Mouse (Mus musculus) heart, adult 18-20 months (tissue): ENCODE data around the gene Plekha3. TPM values are rescaled to one million over a fixed set of nuclear protein-coding genes. Genes with fewer than 3 reads are reported as not detected.
A peak's percentile ranks its signal among the peaks of the same experiment; 100 is the strongest.

ENCODE experiments used
- DNase-seq, 2 experiments: peaks; one replicate each; pipeline ENCODE4 v3.0.0; 2021 to 2022; ENCODE audit warnings: mixed read lengths in 1 of 2
- long read RNA-seq, 2 experiments: library from polyadenylated mRNA; stranded (forward); transcript quantifications; one replicate each; pipeline ENCODE4 v2.0.0; 2021
- total RNA-seq, 2 experiments: library from RNA; stranded (reverse); gene quantifications; 2 replicates each; pipeline ENCODE4 v1.2.3; 2021

The Plekha3 gene
- total RNA-seq: 10 to 100 TPM; 19.9 to 22.5 TPM
- long read RNA-seq, experiment 1, transcript Plekha3-201 (8 exons, 2,534 nt): major isoform, 17 of 20 reads
- long read RNA-seq, experiment 1, partial matches to known transcripts: 2 of 20 reads
- long read RNA-seq, experiment 1, other reads (novel, unspliced or antisense): 1 of 20 reads
- long read RNA-seq, experiment 2, transcript Plekha3-201 (8 exons, 2,534 nt): major isoform, 8 of 8 reads
- long read RNA-seq, experiment 2, partial matches to known transcripts: 0 of 8 reads
- long read RNA-seq, experiment 2, other reads (novel, unspliced or antisense): 0 of 8 reads

GRCm38 (mm10) chr2:76674725-76675427 lies at the start of gene Plekha3:
Plekha3 (plus strand) TSS chr2:76675281.
- peak; percentile 86 to 92 for DNase-seq

GRCm38 (mm10) chr2:76630293-76630692 lies 44.8 kb upstream of the Plekha3 start:
- DNase-seq: no peak

GRCm38 (mm10) chr2:76631600-76631999 lies 43.5 kb upstream of the Plekha3 start:
- DNase-seq: no peak

- no peak for DNase-seq
These were observed 35.4 kb upstream of the Plekha3 start for GRCm38 (mm10) chr2:76639637-76640036.

DNA sequence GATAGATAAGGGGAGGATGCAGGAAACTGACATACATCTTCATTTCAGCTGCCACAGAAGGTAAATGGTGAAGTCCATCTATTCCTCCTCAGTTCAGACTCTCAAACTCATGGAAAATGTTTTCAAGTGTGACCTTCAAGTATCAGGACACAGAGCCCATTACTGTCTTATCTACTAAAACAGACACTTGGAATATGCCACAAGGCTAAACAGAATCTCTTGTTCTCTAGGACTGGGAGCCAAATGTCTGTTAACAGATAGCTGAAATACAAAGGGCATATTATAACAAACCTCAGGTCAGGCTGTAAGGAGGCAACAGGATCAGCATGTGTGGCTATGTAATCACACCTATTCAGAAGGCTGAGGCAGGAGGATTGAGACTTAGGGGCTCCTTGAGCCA lies 31.3 kb upstream of the Plekha3 start:
- DNase-seq: no peak

- no peak for DNase-seq
These were observed 27.6 kb upstream of the Plekha3 start for GRCm38 (mm10) chr2:76647441-76647869.

GRCm38 (mm10) chr2:76647883-76648570 lies 27.1 kb upstream of the Plekha3 start, which contains the start of the genes Prkra and Pjvk:
Prkra (minus strand) TSS chr2:76648015.
Pjvk (plus strand) TSS chr2:76648476.
- DNase-seq: peak; percentile 98

DNA sequence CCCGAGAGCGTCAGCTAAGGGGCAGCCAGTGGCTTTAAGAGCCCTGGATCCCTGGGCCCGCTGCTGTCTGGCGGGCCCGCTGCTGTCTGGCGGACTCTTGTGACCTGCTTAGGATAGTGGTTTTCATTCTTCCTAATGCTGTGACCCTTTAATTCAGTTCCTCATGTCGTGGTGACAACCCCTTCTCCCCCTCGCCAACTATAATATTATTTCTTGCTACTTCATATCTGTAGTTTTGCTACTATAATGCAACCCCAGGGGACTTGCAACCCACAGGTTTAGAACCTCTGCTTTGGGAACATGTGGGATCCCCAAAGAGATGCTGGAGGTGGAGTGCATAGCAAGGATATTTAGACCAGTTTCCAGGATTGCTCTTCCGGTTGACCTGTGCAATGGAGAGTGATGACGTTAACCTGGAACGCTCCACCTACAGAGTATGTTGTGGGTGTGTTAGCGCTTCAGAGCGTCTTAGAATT lies 26.4 kb upstream of the Plekha3 start:
- DNase-seq: no peak

DNA sequence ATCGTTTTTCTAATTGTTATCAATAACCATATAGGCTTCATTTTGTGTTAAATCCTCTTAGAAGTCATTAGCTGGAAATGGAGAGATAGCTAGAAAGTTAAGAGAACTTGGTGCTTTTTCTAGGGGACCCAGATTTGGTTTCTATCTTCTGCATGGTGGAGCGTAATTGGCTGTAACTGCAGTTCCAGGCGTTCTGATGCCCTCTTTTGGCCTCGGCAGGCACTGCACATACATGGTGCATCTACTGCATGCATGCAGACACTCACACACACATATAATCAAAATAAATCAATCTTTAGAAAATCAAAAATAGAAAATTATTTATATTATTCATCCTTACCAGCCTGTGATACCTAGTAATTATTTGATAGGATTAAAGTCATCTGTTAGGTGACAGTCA lies 22.0 kb upstream of the Plekha3 start:
- DNase-seq: no peak

- no peak for DNase-seq
These were observed 20.4 kb upstream of the Plekha3 start for GRCm38 (mm10) chr2:76654646-76655045.

DNA sequence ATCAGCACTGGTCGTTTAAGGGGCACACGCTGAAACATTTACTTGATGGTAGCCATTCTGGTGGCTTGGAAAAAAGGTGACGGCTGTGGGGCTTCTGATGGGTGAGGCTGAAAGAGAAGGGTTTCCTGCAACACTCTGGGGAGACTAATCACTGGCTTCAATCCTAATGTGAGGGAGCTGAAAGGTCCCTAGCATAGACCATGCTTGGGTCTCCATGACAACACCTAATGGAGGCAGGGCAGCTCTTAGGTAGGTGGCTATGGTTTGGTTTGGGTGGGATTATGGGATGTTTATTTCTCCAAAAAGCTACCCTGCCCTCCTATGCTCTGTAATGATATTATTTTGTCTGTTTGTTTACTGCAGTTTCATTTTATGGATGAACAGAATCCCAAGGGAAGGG lies 19.6 kb upstream of the Plekha3 start:
- no peak for DNase-seq

GRCm38 (mm10) chr2:76655982-76656381 lies 19.1 kb upstream of the Plekha3 start:
- no peak for DNase-seq

DNA sequence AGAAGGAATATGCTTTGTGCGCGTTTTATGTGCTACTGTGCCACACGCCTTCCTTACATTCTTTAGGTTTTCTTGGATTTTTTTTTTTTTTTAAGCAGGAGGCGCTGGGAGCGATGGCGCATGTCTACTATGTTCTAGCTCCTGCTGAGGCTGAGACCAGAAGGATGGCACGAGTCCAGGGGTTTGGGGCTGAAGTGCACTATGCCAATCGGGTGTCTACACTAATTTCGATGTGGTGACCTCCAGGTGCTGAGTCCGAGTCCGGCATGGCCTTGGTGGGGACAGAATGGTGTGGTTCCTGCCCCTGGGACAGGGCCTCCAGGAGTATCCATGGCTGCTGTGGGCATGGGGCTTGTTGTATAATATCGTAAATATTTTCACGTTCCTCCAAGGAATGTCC lies 16.5 kb upstream of the Plekha3 start:
- no peak for DNase-seq

DNA sequence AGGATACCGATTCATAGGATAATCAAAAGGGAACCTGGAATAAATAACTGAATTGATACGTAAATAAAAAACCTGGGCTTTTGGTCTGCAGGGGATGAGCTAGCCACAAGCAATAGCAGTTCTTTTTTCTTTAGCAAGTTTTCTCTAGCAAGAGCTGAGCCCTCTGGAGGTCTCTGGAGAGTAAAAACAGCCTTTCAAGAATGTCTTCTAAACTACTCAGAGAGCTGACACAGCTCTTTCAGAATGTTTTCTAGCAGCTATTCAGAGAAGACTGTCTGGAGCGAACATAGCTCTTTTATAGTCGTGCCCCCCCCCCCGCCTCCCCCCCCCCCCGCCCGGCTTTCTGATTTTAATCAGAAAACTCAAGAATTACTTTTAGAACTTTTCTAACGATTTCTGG lies 15.7 kb upstream of the Plekha3 start:
- no peak for DNase-seq

- DNase-seq: no peak
These were observed 9.6 kb upstream of the Plekha3 start for GRCm38 (mm10) chr2:76665531-76665930.

- DNase-seq: no peak
These were observed 7.9 kb upstream of the Plekha3 start for GRCm38 (mm10) chr2:76667200-76667599.

- DNase-seq: no peak
These were observed 3.4 kb upstream of the Plekha3 start for GRCm38 (mm10) chr2:76671641-76672040.

GRCm38 (mm10) chr2:76672134-76672745 lies 2.8 kb upstream of the Plekha3 start:
- no peak for DNase-seq

DNA sequence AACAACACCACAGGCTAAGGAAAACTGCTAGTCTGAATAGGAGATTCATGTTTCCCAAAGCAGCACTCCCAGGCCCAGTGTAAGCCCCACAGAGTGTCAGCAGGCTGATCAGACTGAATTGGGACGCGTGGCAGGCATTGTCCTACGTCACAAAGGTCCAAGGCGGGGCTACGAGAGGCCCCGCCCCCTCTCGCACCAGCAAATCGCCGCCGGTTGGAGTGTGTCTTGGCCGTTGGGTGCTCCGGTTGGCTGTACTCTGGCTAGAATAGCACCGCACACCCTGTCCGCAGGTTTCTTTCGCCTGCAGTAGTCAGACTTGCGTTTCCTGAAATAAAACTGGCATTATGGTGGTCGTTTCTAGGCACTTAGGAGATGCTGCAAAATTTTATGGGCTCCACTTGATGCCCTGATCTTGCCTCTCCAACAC lies 2.1 kb upstream of the Plekha3 start, which contains the start of gene Fkbp7:
Gene Fkbp7 (minus strand): TSS at position 151 of the 427 bp plus-strand sequence.
- DNase-seq: peak; percentile 92 to 93

GRCm38 (mm10) chr2:76673472-76674081 lies 1.5 kb upstream of the Plekha3 start:
- DNase-seq: peak; percentile 72 to 80

DNA sequence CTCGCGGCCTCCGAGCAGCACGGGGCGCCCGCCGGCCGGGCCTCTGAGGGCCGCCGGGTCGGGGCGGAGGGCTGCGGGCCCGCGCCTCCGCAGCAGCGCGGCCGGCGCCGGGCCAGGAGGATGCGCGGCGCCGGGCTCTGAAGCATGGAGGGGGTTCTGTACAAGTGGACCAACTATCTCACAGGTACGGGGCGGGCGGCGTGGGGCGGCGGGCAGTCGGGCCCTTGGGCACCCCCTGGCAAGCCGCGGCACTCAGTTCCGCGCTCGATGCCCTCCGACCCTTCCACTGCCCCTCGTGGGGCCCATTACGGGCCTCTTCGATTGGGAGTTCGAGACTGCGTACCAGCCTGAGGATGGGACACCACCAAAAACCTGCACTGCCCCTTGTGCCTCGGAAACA lies 370 bp downstream of the Plekha3 start:
- no peak for DNase-seq

- DNase-seq: no peak
These were observed 868 bp downstream of the Plekha3 start for GRCm38 (mm10) chr2:76675949-76676348.
